Mouse (Mus musculus) 3T3-L1 (cell line): Measurements from ENCODE around the gene Spice1.

ENCODE experiments used
- DNase-seq: peaks from one replicate; pipeline ENCODE4 v3.0.0-alpha.2; 2015; ENCODE audit warnings: low read depth, low spot score

Spice1 gene

GRCm38 (mm10) chr16:44347071-44347901 lies at the start of gene Spice1:
Spice1 (plus strand) TSS chr16:44347121.
- peak; percentile 95 for DNase-seq

- peak; percentile 35 for DNase-seq
Observed at GRCm38 (mm10) chr16:44299438-44300093, 47.4 kb upstream of the Spice1 start.

- DNase-seq: no peak
Observed at GRCm38 (mm10) chr16:44302126-44302892, 44.6 kb upstream of the Spice1 start.

- no peak for DNase-seq
Observed at GRCm38 (mm10) chr16:44303822-44304221, 43.1 kb upstream of the Spice1 start.

DNA sequence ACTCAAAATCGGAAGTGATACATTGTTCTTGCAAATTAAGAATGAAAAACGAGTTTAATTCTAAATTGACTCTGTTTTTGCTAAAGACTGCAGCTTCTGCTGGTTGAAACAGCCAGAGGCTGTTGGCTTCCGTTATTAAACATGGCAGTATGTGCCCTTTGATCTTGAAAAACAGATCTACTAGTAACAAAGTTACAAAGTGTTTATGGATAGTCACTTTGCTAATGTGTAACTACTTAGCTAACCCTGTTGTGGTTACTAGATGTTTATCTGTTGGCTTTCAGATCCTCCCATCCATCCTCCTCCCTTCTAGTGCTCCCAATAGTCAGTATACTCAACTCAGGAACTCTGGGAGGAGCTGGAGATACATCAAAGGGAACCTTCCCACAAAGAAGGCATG lies 41.3 kb upstream of the Spice1 start:
- DNase-seq: no peak

- DNase-seq: no peak
Observed at GRCm38 (mm10) chr16:44313422-44313821, 33.5 kb upstream of the Spice1 start.

GRCm38 (mm10) chr16:44316350-44316749 lies 30.6 kb upstream of the Spice1 start:
- DNase-seq: no peak

DNA sequence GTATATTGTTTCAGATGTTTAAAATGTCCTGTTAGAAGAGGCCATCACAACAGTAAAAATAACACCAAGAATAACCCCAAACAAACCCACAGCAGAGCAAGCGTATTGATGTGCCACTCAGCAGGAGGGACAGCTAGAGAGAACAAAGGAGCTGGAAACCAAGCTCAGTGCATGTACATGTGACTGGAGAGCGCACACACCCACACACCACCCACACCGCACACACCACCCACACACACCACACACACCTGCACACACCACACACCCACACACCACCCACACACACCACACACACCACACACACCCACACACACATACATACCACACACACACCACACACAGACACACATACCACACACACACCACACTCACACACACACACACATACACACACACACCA lies 26.7 kb upstream of the Spice1 start:
- no peak for DNase-seq

DNA sequence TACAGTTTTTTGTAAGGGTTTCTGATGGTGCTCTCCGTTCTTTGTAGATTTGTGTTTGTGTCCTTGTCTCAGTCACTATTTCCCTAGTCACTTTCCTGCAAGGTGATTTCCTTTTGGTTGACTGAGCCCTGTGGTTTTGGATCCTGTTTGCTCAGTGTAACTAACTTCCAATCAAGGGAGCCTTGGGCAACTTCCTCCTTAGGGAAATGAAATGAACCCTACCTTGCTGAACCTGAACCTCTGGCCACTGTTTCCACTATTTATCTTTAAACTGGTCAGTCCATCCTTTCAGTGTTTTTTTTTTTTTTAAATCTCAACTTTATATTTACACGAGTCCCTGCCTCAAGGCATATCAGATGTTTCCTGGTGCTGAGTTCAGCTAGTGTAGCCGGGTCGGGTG lies 18.3 kb upstream of the Spice1 start:
- DNase-seq: no peak

DNA sequence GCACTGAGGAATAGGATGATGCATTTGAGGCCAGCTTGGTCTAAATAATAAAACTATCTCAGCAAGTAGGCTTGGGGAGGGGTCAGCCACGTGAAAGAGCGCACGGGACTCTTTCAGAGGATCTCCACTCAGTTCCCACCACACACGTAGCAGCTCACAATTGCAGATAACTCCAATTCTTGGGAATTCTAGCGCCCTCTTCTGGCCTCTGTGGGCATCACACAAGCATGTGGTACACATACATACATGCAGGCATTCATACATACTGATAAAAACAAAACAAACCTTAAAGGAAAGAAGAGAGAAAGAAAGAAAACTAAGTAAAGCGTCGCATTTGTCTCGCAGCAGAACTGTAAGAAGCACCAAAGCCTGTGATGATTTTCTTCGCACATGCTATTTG lies 16.3 kb upstream of the Spice1 start:
- DNase-seq: no peak

GRCm38 (mm10) chr16:44331154-44331553 lies 15.8 kb upstream of the Spice1 start:
- DNase-seq: no peak

DNA sequence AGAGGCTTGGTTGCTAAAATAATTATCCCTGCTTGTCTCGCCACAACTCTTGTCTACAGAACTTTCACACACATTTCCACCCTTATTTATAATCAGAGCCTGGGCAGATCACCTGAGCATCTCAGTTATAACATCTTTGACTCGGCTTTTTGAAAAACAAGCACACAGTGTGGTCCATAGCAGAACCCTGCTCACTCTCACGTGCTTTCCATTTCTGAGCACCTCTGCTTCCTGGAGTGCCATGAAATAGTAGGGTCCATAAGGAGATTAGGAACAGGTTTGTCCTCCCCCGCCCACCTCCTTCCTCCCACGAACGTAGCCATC lies 15.3 kb upstream of the Spice1 start:
- DNase-seq: no peak

DNA sequence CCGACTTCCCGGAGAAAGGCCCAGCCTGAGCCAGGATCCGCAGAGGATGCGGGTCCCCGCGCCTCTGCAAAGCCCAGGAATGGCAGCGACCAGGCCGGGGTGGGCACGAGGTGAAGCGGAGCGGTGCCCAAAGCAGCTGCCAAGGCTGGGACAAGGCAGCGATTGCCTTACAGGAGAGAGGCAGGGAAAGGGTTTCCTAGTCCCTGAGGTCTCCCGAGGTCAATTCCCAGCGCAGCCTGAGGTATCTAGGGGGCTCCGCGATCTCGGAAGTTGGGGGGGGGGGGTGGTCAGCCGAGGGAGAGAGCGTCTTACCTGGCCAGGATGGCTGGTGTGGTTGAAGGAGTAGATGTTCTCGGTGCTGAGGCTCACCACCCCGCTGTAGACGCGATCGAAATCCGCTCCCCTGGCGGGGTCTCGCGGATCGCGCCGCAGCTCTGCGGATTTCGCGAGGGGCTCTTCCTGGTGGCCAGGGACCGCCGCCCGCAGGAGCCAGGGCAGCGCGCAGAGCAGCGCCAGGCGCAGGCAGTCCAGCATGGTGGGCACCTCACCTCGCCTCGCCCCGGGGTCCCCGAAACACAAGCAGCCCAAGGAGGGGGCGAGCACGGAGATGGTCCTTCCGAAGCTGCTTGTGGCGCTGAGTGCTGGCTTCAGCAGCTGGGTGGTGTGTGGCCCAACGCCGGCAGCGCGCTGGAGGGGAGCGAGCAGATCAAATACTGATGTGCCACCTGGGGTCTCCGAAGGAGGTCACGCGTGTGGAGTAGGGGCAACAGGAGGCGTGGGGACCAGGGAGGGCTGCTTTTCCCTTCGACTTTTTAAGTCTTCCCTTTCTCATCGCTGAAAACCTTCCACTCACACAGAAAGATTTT lies 14.7 kb upstream of the Spice1 start:
- DNase-seq: no peak

- no peak for DNase-seq
Observed at GRCm38 (mm10) chr16:44332861-44333284, 14.0 kb upstream of the Spice1 start, which contains the start of gene Sidt1. Sidt1 (minus strand) TSS chr16:44333196.

DNA sequence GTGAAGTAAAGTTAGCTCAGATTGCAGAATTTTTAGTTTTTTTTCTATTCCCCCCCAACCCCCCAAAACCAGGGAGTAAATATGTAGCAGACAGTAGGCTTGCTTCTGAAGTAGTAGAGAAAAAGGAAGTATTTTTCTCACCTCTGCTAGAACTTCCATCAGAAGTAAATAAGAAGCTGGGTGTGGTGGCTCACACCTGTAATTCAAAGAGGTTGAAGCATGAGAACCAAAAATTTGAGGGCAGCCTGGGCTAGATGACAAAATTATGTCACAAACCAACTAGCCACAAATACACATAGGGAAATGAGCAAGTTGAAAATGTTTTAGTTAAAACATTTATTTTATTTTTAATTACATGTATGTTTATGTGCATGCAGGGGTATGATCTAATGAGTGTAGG lies 9.4 kb upstream of the Spice1 start:
- no peak for DNase-seq

DNA sequence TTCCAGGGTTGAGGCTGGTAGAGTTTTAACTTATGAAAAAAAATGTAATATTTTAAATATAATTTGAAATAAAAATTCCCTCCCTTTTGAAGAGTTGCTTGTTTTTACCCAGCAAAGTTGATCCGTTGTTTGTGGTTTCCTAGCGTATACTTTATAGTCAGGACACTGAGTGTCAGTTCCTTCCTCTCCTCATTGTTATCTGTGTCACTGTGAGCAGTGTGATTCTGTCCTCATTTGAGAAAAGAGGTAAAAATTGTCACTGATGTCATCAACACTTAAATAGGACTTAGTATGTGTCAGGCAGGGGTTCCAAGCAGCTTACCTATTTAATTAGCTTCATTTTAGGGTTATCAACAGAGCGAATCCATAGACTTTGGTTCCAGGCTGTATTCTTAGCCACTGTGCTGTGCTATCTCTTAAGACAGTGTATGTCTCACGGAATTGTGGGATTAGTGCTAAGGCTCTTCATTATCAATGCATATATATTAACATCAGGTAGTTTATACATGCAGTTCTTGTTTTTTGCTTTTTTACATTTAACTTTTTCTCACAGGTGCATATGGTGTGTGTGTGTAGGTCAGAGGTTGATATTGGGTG lies 3.0 kb downstream of the Spice1 start:
- no peak for DNase-seq

GRCm38 (mm10) chr16:44356291-44356690 lies 9.4 kb downstream of the Spice1 start:
- no peak for DNase-seq

DNA sequence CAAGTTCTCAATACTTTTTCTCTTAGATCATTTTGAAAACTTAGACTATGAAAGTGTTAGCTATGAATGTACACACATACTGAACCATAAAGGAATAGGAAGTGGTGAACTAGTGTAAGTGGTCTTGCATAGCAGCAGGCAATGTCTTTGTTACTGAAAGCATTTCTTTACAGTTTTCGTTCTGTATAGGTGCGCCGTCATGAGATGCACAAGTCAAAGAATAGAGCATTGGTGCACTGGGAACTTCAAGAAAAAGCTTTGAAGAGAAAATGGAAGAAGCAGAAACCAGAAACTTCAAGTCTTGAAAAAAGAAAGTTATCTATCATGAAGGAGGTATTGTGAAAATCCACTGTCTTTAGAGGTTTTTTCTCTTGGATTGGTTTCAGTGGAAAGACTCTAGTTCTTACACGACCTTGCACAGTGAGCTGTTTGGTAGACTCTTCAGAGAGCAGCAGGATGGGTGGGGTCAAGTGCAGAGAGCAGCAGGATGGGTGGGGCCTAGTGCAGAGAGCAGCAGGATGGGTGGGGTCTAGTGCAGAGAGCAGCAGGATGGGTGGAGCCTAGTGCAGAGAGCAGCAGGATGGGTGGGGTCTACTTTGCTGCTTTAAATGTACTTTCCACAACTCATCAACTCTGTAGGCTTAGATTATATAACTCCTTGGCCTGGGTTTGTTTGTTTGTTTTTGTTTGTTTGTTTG lies 10.8 kb downstream of the Spice1 start:
- DNase-seq: peak; percentile 42

DNA sequence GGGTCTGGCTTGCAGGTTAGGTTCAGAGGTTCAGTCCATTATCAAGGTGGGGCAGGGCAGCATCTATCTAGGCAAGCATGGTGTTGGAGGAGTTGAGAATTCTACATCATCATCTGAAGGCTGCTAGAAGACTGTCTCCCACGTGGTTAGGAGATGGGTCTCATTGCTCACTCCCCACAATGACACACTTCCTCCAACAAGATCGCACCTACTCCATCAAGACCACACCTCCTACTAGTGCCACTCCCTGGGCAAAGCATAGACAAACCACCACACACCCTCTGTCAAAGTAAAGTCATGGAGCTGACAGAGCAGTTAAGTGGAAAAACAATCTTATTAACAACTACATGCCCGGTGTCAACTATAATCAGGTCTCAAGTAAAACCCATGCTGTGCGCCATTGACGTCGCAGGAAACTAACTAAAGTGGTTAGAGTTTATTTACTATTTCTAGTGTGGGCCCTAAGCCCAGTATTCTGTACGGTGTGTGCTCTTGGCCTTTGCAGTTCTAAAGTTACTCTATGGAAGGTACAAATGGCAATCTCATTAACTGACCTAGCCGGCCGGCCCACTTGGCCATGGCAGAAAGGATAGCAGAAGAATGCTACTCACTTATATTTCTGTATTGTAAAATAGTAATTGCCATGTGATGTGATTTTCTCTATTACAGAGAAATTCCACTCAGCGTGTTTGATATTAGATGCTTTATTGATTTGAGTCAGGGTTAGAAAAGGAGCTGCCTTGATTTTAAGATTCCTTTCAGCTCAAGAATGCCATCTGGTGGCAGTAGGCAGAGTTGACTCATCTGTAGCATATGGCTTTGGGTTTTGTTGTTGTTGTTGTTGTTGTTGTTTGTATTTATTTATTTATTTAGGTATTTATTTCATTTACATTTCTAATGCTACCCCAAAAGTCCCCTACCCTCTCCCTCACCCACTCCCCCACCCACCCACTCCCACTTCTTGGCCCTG lies 15.3 kb downstream of the Spice1 start:
- DNase-seq: peak; percentile 58
